Mouse (Mus musculus) forebrain, embryonic 15.5 days (tissue): ENCODE measurements around the gene Crip1. TPM values are rescaled to one million over a fixed set of nuclear protein-coding genes. Genes with fewer than 3 reads are reported as not detected.

ENCODE experiments used
- ATAC-seq: fragments of 200-750 bp; cut with Nextera tagmentation; replicated peaks from 2 replicates; pipeline ENCODE4 v1.8.0; 2017; ENCODE audit warnings: mild to moderate bottlenecking, moderate TSS enrichment, moderate library complexity
- H3K27ac ChIP-seq: fragments of 300-500 bp; sonication (generic); replicated peaks from 2 replicates; pipeline ENCODE4 v1.5.1; 2015; ENCODE audit warnings: mild to moderate bottlenecking, inconsistent platforms
- H3K27me3 ChIP-seq: fragments of 300-500 bp; sonication (generic); 2 replicates; pipeline ENCODE4 v1.6.1; 2015; ENCODE audit warnings: inconsistent platforms
- H3K36me3 ChIP-seq: fragments of 300-500 bp; sonication (generic); 2 replicates; pipeline ENCODE4 v1.6.1; 2015; ENCODE audit warnings: mild to moderate bottlenecking, inconsistent platforms
- H3K4me1 ChIP-seq: fragments of 300-500 bp; sonication (generic); 2 replicates; pipeline ENCODE4 v1.6.1; 2015; ENCODE audit warnings: inconsistent platforms
- H3K4me2 ChIP-seq: fragments of 300-500 bp; sonication (generic); replicated peaks from 2 replicates; pipeline ENCODE4 v1.6.1; 2015; ENCODE audit warnings: mild to moderate bottlenecking, inconsistent platforms
- H3K4me3 ChIP-seq: fragments of 300-500 bp; sonication (generic); 2 replicates; pipeline ENCODE4 v1.5.1; 2015; ENCODE audit warnings: mild to moderate bottlenecking, inconsistent platforms
- H3K9ac ChIP-seq: fragments of 300-500 bp; sonication (generic); replicated peaks from 2 replicates; pipeline ENCODE4 v1.6.1; 2015; ENCODE audit warnings: mild to moderate bottlenecking, inconsistent platforms
- H3K9me3 ChIP-seq: fragments of 300-500 bp; sonication (generic); 2 replicates; pipeline ENCODE4 v1.6.1; 2016; ENCODE audit warnings: inconsistent platforms
- WGBS: fragments of 180-500 bp; shearing (Covaris S2); methylation state at CpG from one replicate; pipeline ENCODE4 v1.1.7; 2015; ENCODE audit warnings: mixed read lengths; 5-methylcytosine and 5-hydroxymethylcytosine counted together
- polyA plus RNA-seq: library from polyadenylated mRNA; unstranded; fragments of >200 nt; fragmentation: Nextera tagmentation; extraction: Ambion mirVana; gene quantifications from 2 replicates; pipeline ENCODE4 v1.2.1, GENCODE M21; 2015

The Crip1 gene
- polyA plus RNA-seq, 1 experiment from 2014 or later, result 31.5 TPM

DNA sequence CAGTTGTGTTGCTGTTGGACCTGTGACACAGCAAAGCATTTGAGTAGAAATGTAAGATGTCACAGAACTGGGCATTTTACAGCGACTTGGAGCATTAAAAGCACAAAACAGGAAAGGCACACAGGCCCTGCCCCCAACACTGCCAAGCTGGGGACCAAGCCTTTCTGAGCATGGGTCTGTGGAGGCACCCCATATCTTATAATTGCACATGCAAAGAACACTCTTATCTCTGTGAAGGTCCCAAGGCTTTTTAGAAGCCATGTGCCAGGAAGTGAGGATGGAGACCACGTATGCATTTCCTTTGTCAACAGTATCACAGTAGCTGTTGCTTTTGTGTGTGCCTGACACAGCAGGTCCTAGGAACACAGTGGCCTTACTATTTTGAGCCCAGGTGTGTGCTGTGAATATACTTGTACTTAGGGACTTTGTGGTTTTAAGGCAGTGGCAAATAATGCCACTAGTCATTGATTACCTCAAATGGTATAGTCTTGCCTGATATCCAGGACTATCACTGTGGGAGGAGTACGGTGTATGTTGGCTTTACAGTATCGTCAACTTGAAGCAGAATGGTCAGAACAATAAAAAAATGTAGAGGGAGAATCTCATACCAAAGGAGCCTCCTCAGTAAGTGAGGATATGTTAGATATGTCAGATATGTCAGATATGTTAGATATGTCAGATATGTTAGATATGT lies 38.5 kb upstream of the Crip1 start:
- ATAC-seq, result no peak
- Histone ChIP-seq H3K4me3 (no peak overlapping the region), H3K27me3 (no peaks in the 10 kb centered on the region), H3K9ac (no peak overlapping the region), H3K9me3 (no peaks in the 10 kb centered on the region), H3K4me1 (no peaks in the 10 kb centered on the region), H3K4me2 (no peak overlapping the region), H3K27ac (no peak overlapping the region), H3K36me3 (peaks cover 6% of the 10 kb centered on the region; the same call in 1 of the 2 replicates)
- 86% methylated on average over 4 of the region's 4 CpGs for WGBS

DNA sequence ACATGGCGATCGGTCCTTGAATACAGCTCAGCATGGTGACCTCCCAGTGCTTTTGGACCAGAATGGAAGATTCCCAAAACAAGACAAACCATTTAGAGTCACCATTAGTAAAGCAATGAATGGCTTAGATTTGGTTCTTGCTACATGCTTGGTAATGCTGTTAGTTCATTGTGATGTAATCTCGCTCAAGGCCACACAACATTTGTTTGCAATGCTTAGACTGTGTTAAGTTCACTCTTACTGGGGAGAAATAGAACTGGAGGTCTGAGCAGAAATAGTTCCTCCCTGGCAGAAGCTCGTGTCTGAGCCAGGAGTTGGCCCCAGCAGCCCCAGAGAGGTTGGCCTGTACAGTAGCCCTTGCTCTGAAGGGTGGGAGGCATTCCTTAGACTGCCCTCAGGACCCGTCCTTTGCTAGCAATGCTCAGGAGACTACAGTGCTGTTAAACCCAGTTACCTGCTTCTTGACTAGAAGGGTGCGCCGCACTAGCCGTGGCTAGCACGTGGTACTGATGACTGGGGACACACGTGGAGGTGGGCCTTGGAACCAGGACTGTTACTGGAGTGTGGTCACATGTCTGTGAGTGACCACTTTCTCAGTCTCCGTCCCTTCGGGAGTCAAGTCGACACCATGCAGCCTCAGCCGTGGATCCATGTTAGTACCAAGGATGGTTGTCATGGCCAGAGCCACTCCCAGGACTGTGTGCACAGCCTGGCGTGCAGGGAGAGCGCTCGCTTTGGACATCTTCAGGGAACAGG lies 37.4 kb upstream of the Crip1 start:
- ATAC-seq, result no peak
- Histone ChIP-seq H3K9me3 (no peaks in the 10 kb centered on the region), H3K4me3 (no peak overlapping the region), H3K27ac (no peak overlapping the region), H3K9ac (no peak overlapping the region), H3K36me3 (peaks cover 12% of the 10 kb centered on the region), H3K27me3 (no peaks in the 10 kb centered on the region), H3K4me1 (no peaks in the 10 kb centered on the region), H3K4me2 (no peak overlapping the region)
- 86% methylated on average over 17 of the region's 17 CpGs for WGBS

DNA sequence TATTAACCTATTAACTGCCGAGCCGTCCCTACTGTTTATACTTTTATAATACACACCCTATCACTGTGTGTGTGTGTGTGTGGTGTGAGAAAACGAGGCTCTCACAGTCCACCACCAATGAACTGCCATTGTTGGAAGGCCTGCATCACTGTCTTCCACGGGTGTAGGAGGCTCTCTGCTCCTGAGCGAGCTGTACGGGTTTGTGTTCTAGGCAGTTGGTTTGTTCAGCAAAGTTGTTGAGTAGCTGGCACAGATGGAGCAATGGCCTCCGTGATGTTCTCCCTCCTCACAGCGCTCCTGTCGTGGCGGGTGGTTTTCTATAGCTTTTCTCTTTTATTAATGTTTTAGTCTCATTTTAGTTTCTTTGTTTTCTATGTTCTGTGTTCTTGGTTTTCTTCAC lies 36.3 kb upstream of the Crip1 start:
- Histone ChIP-seq H3K4me2 (no peak overlapping the region), H3K36me3 (peaks cover 21% of the 10 kb centered on the region), H3K27me3 (no peaks in the 10 kb centered on the region), H3K9me3 (no peaks in the 10 kb centered on the region), H3K4me3 (no peak overlapping the region), H3K9ac (no peak overlapping the region), H3K27ac (no peak overlapping the region), H3K4me1 (no peaks in the 10 kb centered on the region)
- 0 out of 2 replicates have a peak, but pooled peaks have one; percentile 20 for ATAC-seq
- 78% methylated on average over 10 of the region's 10 CpGs for WGBS

DNA sequence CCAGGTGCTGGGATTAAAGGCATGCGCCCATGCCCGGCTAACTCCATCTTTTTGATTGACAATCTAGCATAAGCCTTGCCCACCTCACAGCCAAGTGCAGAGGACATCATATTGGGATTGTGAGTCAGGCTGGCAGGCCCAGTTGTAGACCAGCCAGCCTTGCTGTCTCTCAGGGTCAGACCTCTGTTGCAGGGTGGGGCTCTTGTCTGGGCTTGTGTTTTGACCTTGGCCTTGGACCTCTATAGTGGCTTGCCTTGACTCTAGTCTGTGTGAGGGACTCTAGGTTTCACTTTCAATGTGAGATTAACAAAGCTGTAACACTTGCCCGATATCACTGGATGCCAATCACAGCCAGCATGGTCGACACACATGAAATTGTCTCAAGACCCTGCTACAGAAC lies 32.0 kb upstream of the Crip1 start:
- H3K4me2 ChIP-seq, result no peak overlapping the region
- no peak overlapping the region for H3K9ac ChIP-seq
- ATAC-seq, result no peak
- no peaks in the 10 kb centered on the region for H3K9me3 ChIP-seq
- no peak overlapping the region for H3K4me3 ChIP-seq
- no peaks in the 10 kb centered on the region for H3K4me1 ChIP-seq
- H3K27me3 ChIP-seq, result no peaks in the 10 kb centered on the region
- H3K36me3 ChIP-seq, result peaks cover 45% of the 10 kb centered on the region
- 89% methylated on average over 4 of the region's 4 CpGs for WGBS
- H3K27ac ChIP-seq, result no peak overlapping the region

DNA sequence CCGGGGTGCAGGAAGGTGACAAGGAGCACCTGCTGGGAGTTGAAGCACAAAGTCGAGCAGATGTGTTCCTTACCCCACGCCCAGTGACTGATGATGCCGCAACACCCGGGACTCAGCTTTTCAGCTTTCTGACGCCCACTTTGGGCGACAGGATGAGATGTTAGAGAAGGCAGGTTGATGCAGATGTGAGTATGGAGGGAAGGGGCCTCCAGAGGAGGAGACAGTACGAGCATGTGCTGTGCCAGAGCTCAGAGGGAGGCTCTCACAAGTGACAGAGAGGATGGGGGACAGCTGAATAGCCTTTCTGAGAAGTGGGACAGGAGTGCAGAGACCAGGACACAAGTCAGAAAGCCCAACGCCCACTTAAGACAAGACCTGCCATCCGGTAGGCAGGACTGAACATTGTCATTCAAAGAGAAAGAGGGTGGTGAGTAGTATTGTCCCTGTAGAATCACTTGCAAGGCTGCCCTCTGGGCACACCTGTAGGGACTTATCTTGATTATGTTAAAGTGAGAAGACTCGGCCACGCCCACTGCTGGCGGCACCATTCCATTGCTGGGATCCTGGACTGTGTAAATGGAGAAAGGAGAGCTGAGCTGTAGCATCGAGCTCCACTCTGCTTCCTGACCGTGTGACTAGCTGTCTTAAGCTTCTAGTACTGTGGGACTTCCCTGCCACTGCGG lies 31.1 kb upstream of the Crip1 start:
- Histone ChIP-seq H3K36me3 (peaks cover 45% of the 10 kb centered on the region), H3K9ac (no peak overlapping the region)

DNA sequence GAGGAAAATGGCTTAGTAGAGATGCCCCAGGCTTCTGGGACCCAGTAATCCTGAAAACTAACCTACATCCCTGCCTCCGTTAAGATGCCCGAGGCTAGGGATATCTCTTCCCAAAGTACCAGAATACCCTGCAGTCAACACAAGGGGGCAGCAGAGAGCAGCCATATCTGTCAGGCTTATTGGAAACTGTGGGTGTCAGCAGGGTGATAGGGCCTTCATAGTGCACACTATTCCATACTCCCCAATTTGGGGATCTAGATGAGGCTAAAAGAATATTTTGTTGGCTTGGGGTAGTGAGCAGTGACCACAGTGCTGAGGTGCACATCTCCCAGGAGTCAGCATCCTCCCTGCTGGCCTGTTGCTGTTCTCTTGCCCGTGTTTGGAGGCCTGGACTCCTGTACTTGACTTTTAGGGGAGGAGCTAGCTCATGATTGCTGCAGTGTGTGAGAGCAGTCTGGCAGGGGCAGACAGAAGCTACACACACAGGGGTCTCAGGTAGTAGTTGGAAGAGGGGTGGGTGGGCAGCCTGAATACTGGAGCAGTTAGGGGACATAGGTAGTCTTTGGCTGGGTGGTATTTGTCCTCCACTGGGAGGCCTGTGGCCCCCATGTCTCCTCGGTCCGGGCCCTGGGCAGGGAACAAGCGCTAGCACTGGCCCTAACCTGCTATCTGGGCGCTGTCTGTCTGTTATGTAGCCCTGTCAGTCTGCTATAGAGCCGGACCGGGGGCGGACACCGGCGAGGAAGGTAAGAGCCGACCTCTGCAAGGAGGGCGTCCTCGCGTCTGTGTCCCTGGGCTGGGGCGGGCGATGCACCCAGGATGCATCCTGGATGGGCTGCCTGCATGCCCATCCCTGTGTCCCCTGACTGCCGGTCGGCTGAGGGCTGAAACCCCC lies 26.4 kb upstream of the Crip1 start:
- H3K36me3 ChIP-seq, result peaks cover 69% of the 10 kb centered on the region
- no peaks in the 10 kb centered on the region for H3K9me3 ChIP-seq
- no peak overlapping the region for H3K27ac ChIP-seq
- no peak overlapping the region for H3K9ac ChIP-seq
- no peak overlapping the region for H3K4me3 ChIP-seq
- WGBS, result 87% methylated on average over 20 of the region's 20 CpGs
- no peaks in the 10 kb centered on the region for H3K27me3 ChIP-seq
- ATAC-seq, result peak; percentile 78
- H3K4me1 ChIP-seq, result no peaks in the 10 kb centered on the region
- H3K4me2 ChIP-seq, result no peak overlapping the region

More for the DNA sequence above, 31.1 kb upstream of the Crip1 start:
- no peak overlapping the region for H3K4me3 ChIP-seq
- no peak overlapping the region for H3K4me2 ChIP-seq
- ATAC-seq, result no peak
- no peaks in the 10 kb centered on the region for H3K4me1 ChIP-seq
- WGBS, result 86% methylated on average over 16 of the region's 16 CpGs
- H3K27me3 ChIP-seq, result no peaks in the 10 kb centered on the region
- H3K9me3 ChIP-seq, result no peaks in the 10 kb centered on the region
- H3K27ac ChIP-seq, result no peak overlapping the region

DNA sequence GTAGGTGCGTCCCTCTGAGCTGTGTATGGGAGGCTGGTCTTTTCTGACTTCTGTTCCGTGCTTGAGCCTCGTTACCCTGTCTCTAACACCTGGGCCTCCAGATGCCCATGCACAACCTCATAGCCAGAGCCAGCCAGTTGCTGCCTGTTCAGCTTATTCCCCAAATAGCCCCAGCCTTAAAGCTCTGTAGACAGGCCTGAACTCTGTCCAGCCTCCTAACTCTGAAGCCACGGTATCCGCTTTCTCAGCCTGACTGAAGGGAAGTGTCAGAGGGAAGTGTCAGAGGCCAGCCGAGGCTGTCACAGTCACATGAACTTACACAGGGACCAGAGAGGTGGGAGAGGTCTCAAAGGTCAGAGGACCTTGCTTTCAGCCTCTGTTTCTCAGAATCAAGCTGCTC lies 21.4 kb upstream of the Crip1 start:
- Histone ChIP-seq H3K27ac (no peak overlapping the region), H3K4me3 (no peak overlapping the region), H3K9ac (no peak overlapping the region), H3K4me1 (no peaks in the 10 kb centered on the region), H3K4me2 (no peak overlapping the region), H3K9me3 (no peaks in the 10 kb centered on the region), H3K36me3 (peaks cover 92% of the 10 kb centered on the region), H3K27me3 (no peaks in the 10 kb centered on the region)
- no peak for ATAC-seq
- 84% methylated on average over 6 of the region's 6 CpGs for WGBS

DNA sequence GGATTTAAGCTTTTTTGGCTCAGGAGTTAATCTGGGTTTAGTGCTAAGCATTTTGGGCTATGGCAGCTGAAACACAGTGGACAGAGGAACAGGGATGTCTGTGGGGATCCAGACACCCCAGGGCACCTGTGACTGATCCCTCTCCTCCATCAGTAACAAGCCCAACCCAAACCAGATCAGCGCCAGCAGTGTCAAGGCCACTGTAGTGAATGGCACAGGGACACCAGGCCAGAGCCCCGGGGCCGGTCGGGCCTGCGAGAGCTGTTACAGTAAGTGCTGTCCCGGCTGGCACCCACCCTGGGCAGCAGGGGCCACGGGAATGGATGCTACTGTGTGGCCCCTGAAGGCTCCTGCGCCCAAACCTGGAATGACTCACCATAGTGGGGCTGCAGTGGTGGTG lies 15.4 kb upstream of the Crip1 start:
- H3K9ac ChIP-seq, result no peak overlapping the region
- no peaks in the 10 kb centered on the region for H3K4me1 ChIP-seq
- ATAC-seq, result no peak
- 94% methylated on average over 8 of the region's 8 CpGs for WGBS
- H3K27ac ChIP-seq, result no peak overlapping the region
- no peaks in the 10 kb centered on the region for H3K9me3 ChIP-seq
- H3K4me2 ChIP-seq, result no peak overlapping the region
- no peak overlapping the region for H3K4me3 ChIP-seq
- H3K27me3 ChIP-seq, result no peaks in the 10 kb centered on the region
- peaks cover 96% of the 10 kb centered on the region for H3K36me3 ChIP-seq

DNA sequence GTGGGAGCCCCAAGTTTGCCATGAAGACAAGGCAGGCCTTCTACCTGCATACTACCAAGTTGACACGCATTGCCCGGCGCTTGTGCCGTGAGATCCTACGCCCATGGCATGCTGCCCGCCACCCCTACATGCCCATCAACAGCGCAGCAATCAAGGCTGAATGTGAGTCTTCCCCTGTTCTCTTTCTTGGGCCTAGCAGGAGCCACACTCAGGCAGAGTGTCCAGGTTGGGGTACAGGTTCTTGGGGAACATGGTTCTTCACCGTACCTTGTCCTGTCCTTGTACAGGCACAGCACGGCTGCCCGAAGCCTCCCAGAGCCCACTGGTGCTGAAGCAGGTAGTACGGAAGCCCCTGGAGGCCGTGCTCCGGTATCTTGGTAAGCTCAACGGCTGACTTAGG lies 14.5 kb upstream of the Crip1 start:
- WGBS, result 98% methylated on average over 14 of the region's 14 CpGs
- Histone ChIP-seq H3K27me3 (no peaks in the 10 kb centered on the region), H3K9me3 (no peaks in the 10 kb centered on the region), H3K4me3 (no peak overlapping the region), H3K4me2 (no peak overlapping the region), H3K9ac (no peak overlapping the region), H3K4me1 (no peaks in the 10 kb centered on the region), H3K36me3 (peaks cover 96% of the 10 kb centered on the region), H3K27ac (no peak overlapping the region)
- ATAC-seq, result no peak

DNA sequence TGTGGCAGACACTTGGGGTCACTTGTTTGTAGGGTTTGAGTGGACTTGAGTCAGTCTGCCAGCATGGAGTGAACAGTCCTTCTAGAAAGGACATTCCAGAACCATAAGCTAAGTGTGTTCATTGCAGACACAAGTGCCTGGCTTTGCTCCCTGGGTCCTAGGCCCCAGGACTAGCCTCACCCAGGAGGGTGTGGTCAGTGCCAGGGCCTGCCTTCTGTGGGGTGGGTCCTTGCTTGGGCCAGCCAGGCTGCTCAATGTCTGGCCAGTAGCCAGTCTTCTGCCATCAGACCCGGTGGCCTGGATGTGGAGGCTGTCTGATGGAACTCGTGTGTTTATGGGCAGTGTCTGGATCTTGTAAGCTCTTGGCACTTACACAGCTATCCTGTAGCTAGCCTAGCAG lies 13.5 kb upstream of the Crip1 start:
- ATAC-seq, result no peak
- H3K4me3 ChIP-seq, result no peak overlapping the region
- no peak overlapping the region for H3K9ac ChIP-seq
- H3K36me3 ChIP-seq, result peaks cover 95% of the 10 kb centered on the region
- no peaks in the 10 kb centered on the region for H3K4me1 ChIP-seq
- WGBS, result 56% methylated on average over 2 of the region's 2 CpGs
- no peaks in the 10 kb centered on the region for H3K27me3 ChIP-seq
- no peak overlapping the region for H3K27ac ChIP-seq
- H3K4me2 ChIP-seq, result no peak overlapping the region
- no peaks in the 10 kb centered on the region for H3K9me3 ChIP-seq

DNA sequence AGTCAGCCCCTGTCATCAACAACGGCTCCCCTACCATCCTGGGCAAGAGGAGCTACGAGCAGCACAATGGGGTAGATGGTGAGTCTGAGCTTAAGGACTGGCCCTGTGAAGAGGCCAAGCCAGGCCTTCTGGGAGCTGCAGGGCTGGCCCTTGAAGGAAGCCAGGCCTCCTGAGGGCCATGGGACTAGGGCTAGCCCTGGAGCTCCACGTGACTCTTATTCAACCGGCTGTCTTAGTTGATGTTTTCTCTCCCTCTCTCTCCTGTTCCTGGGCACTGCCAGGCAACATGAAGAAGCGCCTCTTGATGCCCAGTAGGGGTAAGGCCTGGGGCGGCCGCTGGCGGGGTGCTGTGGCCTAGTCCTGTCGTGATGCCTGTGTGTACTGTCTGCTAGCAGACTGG lies 12.9 kb upstream of the Crip1 start:
- 89% methylated on average over 9 of the region's 9 CpGs for WGBS
- H3K4me1 ChIP-seq, result no peaks in the 10 kb centered on the region
- H3K36me3 ChIP-seq, result peaks cover 91% of the 10 kb centered on the region
- no peak for ATAC-seq
- no peak overlapping the region for H3K4me2 ChIP-seq
- no peak overlapping the region for H3K27ac ChIP-seq
- no peaks in the 10 kb centered on the region for H3K27me3 ChIP-seq
- H3K4me3 ChIP-seq, result no peak overlapping the region
- H3K9me3 ChIP-seq, result no peaks in the 10 kb centered on the region
- H3K9ac ChIP-seq, result no peak overlapping the region
